Mouse (Mus musculus) cerebellum, adult 8-10 months (tissue): Measurements from ENCODE around the gene Gm21958.

Experiments
- DNase-seq: peaks from one replicate; pipeline ENCODE4 v3.0.0; 2022

Gene Gm21958

GRCm38 (mm10) chr3:54714253-54714652 lies at the start of gene Gm21958:
Gm21958 (minus strand) TSS chr3:54714353.
- no peak for DNase-seq

- no peak for DNase-seq
Observed at GRCm38 (mm10) chr3:54761258-54761657, 47.1 kb upstream of the Gm21958 start.

GRCm38 (mm10) chr3:54760321-54761115 lies 46.4 kb upstream of the Gm21958 start:
- no peak for DNase-seq

- DNase-seq: no peak
Observed at GRCm38 (mm10) chr3:54759211-54759610, 45.1 kb upstream of the Gm21958 start.

- no peak for DNase-seq
Observed at GRCm38 (mm10) chr3:54757446-54757845, 43.3 kb upstream of the Gm21958 start.

- peak; percentile 36 for DNase-seq
Observed at GRCm38 (mm10) chr3:54756058-54756457, 41.9 kb upstream of the Gm21958 start.

- peak; percentile 69 for DNase-seq
Observed at GRCm38 (mm10) chr3:54755145-54756041, 41.2 kb upstream of the Gm21958 start, which contains the start of gene Smad9. Smad9 (plus strand) TSS chr3:54755582.

- DNase-seq: no peak
Observed at GRCm38 (mm10) chr3:54753411-54753810, 39.3 kb upstream of the Gm21958 start.

- DNase-seq: no peak
Observed at GRCm38 (mm10) chr3:54745799-54746198, 31.6 kb upstream of the Gm21958 start.

- DNase-seq: no peak
Observed at GRCm38 (mm10) chr3:54741965-54742364, 27.8 kb upstream of the Gm21958 start.

GRCm38 (mm10) chr3:54737317-54737716 lies 23.2 kb upstream of the Gm21958 start:
- DNase-seq: no peak

- DNase-seq: peak; percentile 27
Observed at GRCm38 (mm10) chr3:54736101-54736927, 22.2 kb upstream of the Gm21958 start.

- peak; percentile 96 for DNase-seq
Observed at GRCm38 (mm10) chr3:54735247-54736046, 21.3 kb upstream of the Gm21958 start, which contains the start of the genes Exosc8 and Alg5. Exosc8 (minus strand) TSS chr3:54735393. Alg5 (plus strand) TSS chr3:54735539.

GRCm38 (mm10) chr3:54734411-54735246 lies 20.5 kb upstream of the Gm21958 start:
- DNase-seq: peak; percentile 91

- DNase-seq: no peak
Observed at GRCm38 (mm10) chr3:54732371-54732770, 18.2 kb upstream of the Gm21958 start.

- DNase-seq: no peak
Observed at GRCm38 (mm10) chr3:54731626-54732150, 17.5 kb upstream of the Gm21958 start.

- DNase-seq: no peak
Observed at GRCm38 (mm10) chr3:54728100-54728499, 13.9 kb upstream of the Gm21958 start.

- DNase-seq: no peak
Observed at GRCm38 (mm10) chr3:54727588-54727987, 13.4 kb upstream of the Gm21958 start.

GRCm38 (mm10) chr3:54725344-54725743 lies 11.2 kb upstream of the Gm21958 start:
- DNase-seq: no peak

GRCm38 (mm10) chr3:54723741-54724500 lies 9.8 kb upstream of the Gm21958 start:
- no peak for DNase-seq
